Comparison of ENCODE assay signal across 8 mouse cellular contexts in the genomic region with DNA sequence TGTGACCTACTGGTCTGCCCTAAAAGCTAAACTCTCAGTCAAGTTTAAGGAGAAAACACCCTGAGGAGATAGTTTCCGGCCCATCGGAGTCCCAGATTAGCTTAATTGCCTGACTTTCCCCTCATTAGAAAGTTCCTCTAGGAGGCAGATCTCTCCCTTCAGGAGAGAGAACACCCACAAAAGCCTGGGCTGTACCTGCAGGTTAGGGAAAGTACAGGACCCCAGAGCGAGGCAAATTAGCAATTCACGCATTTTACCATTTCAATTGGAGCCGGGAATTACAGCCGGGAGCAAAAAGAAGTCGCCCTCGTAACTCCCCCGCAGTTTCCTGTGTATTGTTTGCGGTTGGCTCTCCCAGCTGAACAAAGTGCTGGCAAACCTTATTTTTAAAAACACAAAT. TPM values are rescaled to one million over a fixed set of nuclear protein-coding genes. Genes with fewer than 3 reads are reported as not detected.
DNase-seq lines count a peak whose midpoint lies in the region; ATAC-seq and TF ChIP-seq lines count a peak whose summit lies in the region.

No protein-coding gene starts in this region.

- no peaks in the 10 kb centered on the region for H3K36me3 ChIP-seq in embryonic facial prominence, embryonic 15.5 days
- no peaks in the 10 kb centered on the region for H3K36me3 ChIP-seq in limb, embryonic 11.5 days (ENCODE audit: control insufficient read depth, insufficient read depth, low read length)
- no peaks in the 10 kb centered on the region for H3K36me3 ChIP-seq in neural tube, embryonic 15.5 days

- peak overlapping the region; percentile 2; the same call in 1 of the 2 replicates for H3K4me3 ChIP-seq in layer of hippocampus, adult 2 months
- H3K4me3 ChIP-seq in embryonic facial prominence, embryonic 15.5 days (replicated peaks) = peak overlapping the region; percentile 24
- H3K4me3 ChIP-seq in limb, embryonic 11.5 days (ENCODE audit: low read depth, low read length) = peak overlapping the region; percentile 10; the same call in 1 of the 2 replicates
- peak overlapping the region; percentile 14; the same call in 1 of the 2 replicates for H3K4me3 ChIP-seq in neural tube, embryonic 15.5 days (replicated peaks)

- H3K4me2 ChIP-seq in embryonic facial prominence, embryonic 15.5 days (replicated peaks) = peak overlapping the region; percentile 41
- peak overlapping the region; percentile 32 for H3K4me2 ChIP-seq in limb, embryonic 11.5 days (ENCODE audit: low read depth, severe bottlenecking)
- H3K4me2 ChIP-seq in neural tube, embryonic 15.5 days = peak overlapping the region; percentile 44

- no peak overlapping the region for H3K27ac ChIP-seq in layer of hippocampus, adult 2 months
- 0 out of 2 replicates have a peak overlapping the region, but pooled peaks have one; percentile 14 for H3K27ac ChIP-seq in embryonic facial prominence, embryonic 15.5 days (replicated peaks)
- H3K27ac ChIP-seq in limb, embryonic 11.5 days (replicated peaks; ENCODE audit: low read depth, low read length) = no peak overlapping the region
- no peak overlapping the region for H3K27ac ChIP-seq in neural tube, embryonic 15.5 days (replicated peaks)

- no peaks in the 10 kb centered on the region for H3K27me3 ChIP-seq in embryonic facial prominence, embryonic 15.5 days
- no peaks in the 10 kb centered on the region for H3K27me3 ChIP-seq in limb, embryonic 11.5 days (ENCODE audit: control insufficient read depth, insufficient read depth, low read length)
- H3K27me3 ChIP-seq in neural tube, embryonic 15.5 days (replicated peaks) = no peaks in the 10 kb centered on the region

- no peak for DNase-seq in layer of hippocampus, adult 2 months (ENCODE audit: low spot score in 2 of 2)
- no peak for DNase-seq in layer of hippocampus, adult 18-20 months (ENCODE audit: low spot score in 2 of 2)
- DNase-seq in limb, embryonic 11.5 days (ENCODE audit: low spot score) = peak; percentile 27
- no peak for DNase-seq in left cerebral cortex, adult 11 months (ENCODE audit: low spot score)
- DNase-seq in left cerebral cortex, adult 9 months (ENCODE audit: low spot score in 2 of 2) = no peak
- no peak for DNase-seq in cerebellum, adult 11 months

- no peak for ATAC-seq in embryonic facial prominence, embryonic 15.5 days (ENCODE audit: insufficient number of reproducible peaks, low FRiP score, low TSS enrichment, low read depth)
- ATAC-seq in limb, embryonic 11.5 days (ENCODE audit: insufficient number of reproducible peaks, low FRiP score, low TSS enrichment, low read depth) = no peak
- ATAC-seq in neural tube, embryonic 15.5 days (ENCODE audit: low FRiP score) = peak; percentile 24; the same call in 1 of the 2 replicates

- H3K9me3 ChIP-seq in embryonic facial prominence, embryonic 15.5 days (replicated peaks) = no peaks in the 10 kb centered on the region
- no peaks in the 10 kb centered on the region for H3K9me3 ChIP-seq in limb, embryonic 11.5 days (ENCODE audit: control insufficient read depth, low read length)
- no peaks in the 10 kb centered on the region for H3K9me3 ChIP-seq in neural tube, embryonic 15.5 days (replicated peaks)

- peaks cover 9% of the 10 kb centered on the region for H3K4me1 ChIP-seq in embryonic facial prominence, embryonic 15.5 days
- H3K4me1 ChIP-seq in limb, embryonic 11.5 days (ENCODE audit: control insufficient read depth, insufficient read depth, low read length) = 0 out of 2 replicates have a peak, but pooled peaks cover 2% of the 10 kb centered on the region
- H3K4me1 ChIP-seq in neural tube, embryonic 15.5 days = peaks cover 7% of the 10 kb centered on the region

- no peak overlapping the region; the same call in 1 of the 2 replicates for H3K9ac ChIP-seq in embryonic facial prominence, embryonic 15.5 days
- H3K9ac ChIP-seq in limb, embryonic 11.5 days (ENCODE audit: low read length) = no peak overlapping the region
- H3K9ac ChIP-seq in neural tube, embryonic 15.5 days (replicated peaks) = 0 out of 2 replicates have a peak overlapping the region, but pooled peaks have one; percentile 26

- WGBS in embryonic facial prominence, embryonic 15.5 days = 5% methylated on average over 10 of the region's 10 CpGs
- 2% methylated on average over 10 of the region's 10 CpGs for WGBS in limb, embryonic 11.5 days
- 1% methylated on average over 10 of the region's 10 CpGs for WGBS in neural tube, embryonic 15.5 days

- TF ChIP-seq CTCF in layer of hippocampus, adult 2 months (conservative IDR thresholded peaks at IDR 0.05) = no peak

RNA-seq across cellular contexts. Expression of a gene that starts 25.2 kb away (rescaled TPM):
- total RNA-seq in layer of hippocampus, adult 2 months (2021) = 10 to 100 TPM; 76.7 to 79.6 TPM
- total RNA-seq in layer of hippocampus, adult 18-20 months (2021) = 10 to 100 TPM; 80.8 to 82.3 TPM
- polyA plus RNA-seq in embryonic facial prominence, embryonic 15.5 days (2015; fragmentation: Nextera tagmentation; extraction: Ambion mirVana) = 49.9 and 50.0 TPM in 2 replicates
- 29.4 and 31.5 TPM in 2 replicates for polyA plus RNA-seq in limb, embryonic 11.5 days (2014; fragmentation: Nextera tagmentation; extraction: Ambion mirVana)
- 36.5 and 37.9 TPM in 2 replicates for polyA plus RNA-seq in neural tube, embryonic 15.5 days (2015; fragmentation: Nextera tagmentation; extraction: Ambion mirVana)

RNA-seq across cellular contexts. Expression of a gene that starts 29.1 kb away (rescaled TPM):
- total RNA-seq in layer of hippocampus, adult 2 months (2021) = 100 to 1,000 TPM; 233 to 246 TPM
- total RNA-seq in layer of hippocampus, adult 18-20 months (2021) = 100 to 1,000 TPM; 237 to 252 TPM
- polyA plus RNA-seq in embryonic facial prominence, embryonic 15.5 days (2015; fragmentation: Nextera tagmentation; extraction: Ambion mirVana) = 144 and 151 TPM in 2 replicates
- polyA plus RNA-seq in limb, embryonic 11.5 days (2014; fragmentation: Nextera tagmentation; extraction: Ambion mirVana) = 256 TPM in 2 replicates
- 325 and 357 TPM in 2 replicates for polyA plus RNA-seq in neural tube, embryonic 15.5 days (2015; fragmentation: Nextera tagmentation; extraction: Ambion mirVana)
